Mouse (Mus musculus) CH12.LX (cell line): Measurements from ENCODE around the gene Gm17018. TPM values are rescaled to one million over a fixed set of nuclear protein-coding genes. Genes with fewer than 3 reads are reported as not detected.

ENCODE experiments used
- DNase-seq: peaks from one replicate; pipeline ENCODE4 v3.0.0-alpha.2; 2013; ENCODE audit errors: extremely low read depth
- H3K27ac ChIP-seq: 2 replicates; pipeline ENCODE4 v1.5.1; 2012; ENCODE audit warnings: low read depth, mild to moderate bottlenecking, control low read depth, moderate library complexity; ENCODE audit not compliant: insufficient read depth
- H3K27me3 ChIP-seq: replicated peaks from 2 replicates; pipeline ENCODE3; 2012; ENCODE audit warnings: inconsistent platforms
- H3K36me3 ChIP-seq, 2 experiments: replicated peaks in 1 of 2; 2 replicates each; pipeline versions ENCODE3 to v1.6.1; 2012; ENCODE audit warnings: inconsistent platforms in 1 of 2, low read length in 1 of 2, mild to moderate bottlenecking in 1 of 2, mixed read lengths in 1 of 2, moderate library complexity in 1 of 2; ENCODE audit not compliant: control insufficient read depth in 1 of 2, insufficient read depth in 1 of 2
- H3K4me1 ChIP-seq, 2 experiments: 2 replicates each; pipeline ENCODE4 v1.6.1; 2012; ENCODE audit warnings: inconsistent platforms in 1 of 2, moderate library complexity in 1 of 2; ENCODE audit not compliant: insufficient read depth in 2 of 2, control insufficient read depth in 1 of 2
- H3K4me2 ChIP-seq: 2 replicates; pipeline ENCODE4 v1.6.1; 2012; ENCODE audit warnings: low read depth, mild to moderate bottlenecking, control low read depth; ENCODE audit not compliant: poor library complexity, insufficient read depth, severe bottlenecking
- H3K4me3 ChIP-seq, 3 experiments: fragments of 150-350 bp in 1 of 3; sonication (generic) in 1 of 3; replicated peaks in 1 of 3; 2 replicates each; pipeline versions ENCODE3 to v1.5.1; 2011 to 2012; ENCODE audit warnings: low read depth in 2 of 3, low read length in 2 of 3, mild to moderate bottlenecking in 2 of 3, moderate library complexity in 2 of 3, control low read depth in 1 of 3, improper control_type of control experiment in 1 of 3, inconsistent platforms in 1 of 3, mixed read lengths in 1 of 3; ENCODE audit not compliant: poor library complexity in 1 of 3
- H3K79me2 ChIP-seq: replicated peaks from 2 replicates; pipeline ENCODE4 v1.6.1; 2012; ENCODE audit warnings: mild to moderate bottlenecking, moderate library complexity; ENCODE audit not compliant: control insufficient read depth, poor library complexity, insufficient read depth, severe bottlenecking; ENCODE audit errors: extremely low read depth
- H3K9ac ChIP-seq: 2 replicates; pipeline ENCODE4 v1.6.1; 2012; ENCODE audit warnings: low read depth, mild to moderate bottlenecking, control low read depth, moderate library complexity; ENCODE audit not compliant: insufficient read depth
- H3K9me3 ChIP-seq: replicated peaks from 2 replicates; pipeline ENCODE3; 2012; ENCODE audit warnings: low read length, inconsistent platforms, mixed read lengths
- BHLHE40 ChIP-seq: IDR thresholded peaks from 2 replicates; pipeline ENCODE4 v1.6.1; 2011; ENCODE audit warnings: mild to moderate bottlenecking, low read depth, low read length, improper control_type of control experiment
- CHD1 ChIP-seq: IDR thresholded peaks from 2 replicates; pipeline ENCODE4 v1.6.1; 2012; ENCODE audit warnings: low read depth, low read length, improper control_type of control experiment, inconsistent platforms
- CHD2 ChIP-seq: IDR thresholded peaks from 2 replicates; pipeline ENCODE4 v1.6.1; 2011; ENCODE audit warnings: low read length, improper control_type of control experiment
- CTCF ChIP-seq, 2 experiments: IDR thresholded peaks in 1 of 2; conservative IDR thresholded peaks in 1 of 2; 2 replicates each; pipeline ENCODE4 v1.5.1; 2011 to 2012; ENCODE audit warnings: low read depth in 2 of 2, low read length in 2 of 2, improper control_type of control experiment in 1 of 2, inconsistent platforms in 1 of 2, mild to moderate bottlenecking in 1 of 2, moderate library complexity in 1 of 2
- ELF1 ChIP-seq: IDR thresholded peaks from 2 replicates; pipeline ENCODE4 v1.6.1; 2014; ENCODE audit warnings: low read depth, mild to moderate bottlenecking, inconsistent platforms, low read length, improper control_type of control experiment
- EP300 ChIP-seq: IDR thresholded peaks from 2 replicates; pipeline ENCODE4 v1.6.1; 2011; ENCODE audit warnings: low read length, improper control_type of control experiment
- KAT2A ChIP-seq: IDR thresholded peaks from 2 replicates; pipeline ENCODE4 v1.6.1; 2012; ENCODE audit warnings: low read length, improper control_type of control experiment, inconsistent platforms; ENCODE audit not compliant: insufficient replicate concordance
- MAX ChIP-seq: IDR thresholded peaks from 2 replicates; pipeline ENCODE4 v1.6.1; 2011; ENCODE audit warnings: low read length, improper control_type of control experiment
- MAZ ChIP-seq: IDR thresholded peaks from 2 replicates; pipeline ENCODE4 v1.6.1; 2012; ENCODE audit warnings: low read depth, mild to moderate bottlenecking, inconsistent platforms, low read length, improper control_type of control experiment, moderate library complexity
- MXI1 ChIP-seq: IDR thresholded peaks from 2 replicates; pipeline ENCODE4 v1.6.1; 2011; ENCODE audit warnings: mild to moderate bottlenecking, low read depth, low read length, improper control_type of control experiment
- NELFE ChIP-seq: IDR thresholded peaks from 2 replicates; pipeline ENCODE4 v1.6.1; 2011; ENCODE audit warnings: low read depth, low read length, improper control_type of control experiment
- NRF1 ChIP-seq: IDR thresholded peaks from 2 replicates; pipeline ENCODE4 v1.6.1; 2014; ENCODE audit warnings: low read depth, mild to moderate bottlenecking, inconsistent platforms, low read length, improper control_type of control experiment, moderate library complexity
- PAX5 ChIP-seq: IDR thresholded peaks from 2 replicates; pipeline ENCODE4 v1.6.1; 2012; ENCODE audit warnings: low read length, inconsistent platforms, mixed read lengths
- SMC3 ChIP-seq: IDR thresholded peaks from 2 replicates; pipeline ENCODE4 v1.6.1; 2011; ENCODE audit warnings: low read depth, low read length, improper control_type of control experiment
- TBP ChIP-seq: conservative IDR thresholded peaks from 2 replicates; pipeline ENCODE4 v1.6.1; 2011; ENCODE audit warnings: low read depth, low read length, improper control_type of control experiment
- TCF12 ChIP-seq: IDR thresholded peaks from 2 replicates; pipeline ENCODE4 v1.6.1; 2014; ENCODE audit warnings: low read depth, mild to moderate bottlenecking, inconsistent platforms, low read length, improper control_type of control experiment
- ZC3H11A ChIP-seq: IDR thresholded peaks from 2 replicates; pipeline ENCODE4 v1.6.1; 2012; ENCODE audit warnings: low read depth, mild to moderate bottlenecking, inconsistent platforms, low read length, improper control_type of control experiment
- ZKSCAN1 ChIP-seq: IDR thresholded peaks from 2 replicates; pipeline ENCODE4 v1.6.1; 2012; ENCODE audit warnings: low read depth, inconsistent platforms, low read length, improper control_type of control experiment, borderline replicate concordance
- dilution Hi-C: fragments of 300-500 bp; cut with MboI; formaldehyde crosslinking; loops from 2 replicates; pipeline ENCODE4 v1.14.3; 2020; ENCODE audit warnings: low sequenced_read_pairs; ENCODE audit not compliant: extremely low pct_unique_long_range_greater_than_20kb, extremely low pct_ligation_motif_present
- in situ Hi-C: fragments of 300-500 bp; cut with MboI; formaldehyde crosslinking; loops from 3 replicates; pipeline ENCODE4 v1.14.3; 2019; ENCODE audit warnings: low sequenced_read_pairs, low pct_ligation_motif_present, low pct_unique_long_range_greater_than_20kb, mixed read lengths
- polyA plus RNA-seq: library from polyadenylated mRNA; unstranded; fragments of >175 nt; gene quantifications from 2 replicates; pipeline ENCODE4 v1.2.1, GENCODE M21; 2012; ENCODE audit warnings: low read depth; ENCODE audit not compliant: insufficient read length
- total RNA-seq, 2 experiments: library from RNA; depleted of rRNA; stranded (reverse); fragments of 300-350 nt in 1 of 2; fragments of >200 nt in 1 of 2; gene quantifications; 2 replicates each; pipeline ENCODE4 v1.2.3; 2012 to 2014

Gm17018 gene
- total and polyA plus RNA-seq, 3 experiments = 18.5 to 40.4 (median 34.4) TPM

GRCm38 (mm10) chr19:45602606-45603005 lies 42.2 kb downstream of the Gm17018 start:
- Histone ChIP-seq H3K27me3 (no peaks in the 10 kb centered on the region), H3K4me1 (no peaks in the 10 kb centered on the region), H3K4me2 (no peak overlapping the region), H3K79me2 (no peaks in the 10 kb centered on the region), H3K36me3 (peaks cover 0 to 11% of the 10 kb centered on the region in 2 experiments), H3K27ac (no peak overlapping the region), H3K9me3 (no peaks in the 10 kb centered on the region), H3K4me3 (no peak overlapping the region), H3K9ac (no peak overlapping the region)
- dilution Hi-C loops = no loop called here
- in situ Hi-C loops = no loop called here
- TF ChIP-seq BHLHE40 (no peak), MXI1 (no peak), TBP (no peak)
- no peak for DNase-seq

DNA sequence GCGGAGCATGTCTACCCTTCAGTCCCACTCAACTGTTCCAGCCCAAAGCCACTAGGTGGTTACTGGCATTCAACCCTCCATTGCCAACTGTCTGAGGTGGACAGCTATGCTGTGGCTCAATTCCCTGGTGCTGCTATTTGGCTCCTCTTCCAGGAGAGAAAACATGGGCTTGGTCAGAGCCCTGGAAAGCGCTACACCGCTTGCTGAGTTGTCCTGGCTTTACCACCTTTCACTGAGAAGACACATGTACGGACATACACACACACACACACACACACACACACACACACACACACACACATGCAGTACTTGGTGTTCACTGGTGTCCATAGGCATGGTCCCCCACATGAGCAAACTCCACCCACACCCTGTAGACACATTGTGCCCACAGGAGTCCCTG lies 46.3 kb downstream of the Gm17018 start:
- in situ Hi-C loops (no loop called here), dilution Hi-C loops (no loop called here)
- no peak for DNase-seq
- H3K79me2 ChIP-seq = no peaks in the 10 kb centered on the region
- H3K4me1 ChIP-seq = no peaks in the 10 kb centered on the region
- H3K27ac ChIP-seq = no peak overlapping the region
- peaks cover 0 to 12% of the 10 kb centered on the region in 2 experiments for H3K36me3 ChIP-seq
- H3K9me3 ChIP-seq = no peaks in the 10 kb centered on the region
- H3K27me3 ChIP-seq = no peaks in the 10 kb centered on the region
- H3K4me2 ChIP-seq = no peak overlapping the region
- H3K9ac ChIP-seq = no peak overlapping the region
- no peak overlapping the region for H3K4me3 ChIP-seq
- TF ChIP-seq EP300 = no peak
- no peak for TF ChIP-seq TCF12
- TF ChIP-seq NELFE = no peak
- TF ChIP-seq NRF1 = no peak
- no peak for TF ChIP-seq CHD2
- no peak for TF ChIP-seq ZKSCAN1
- no peak for TF ChIP-seq MAZ
- no peak for TF ChIP-seq CTCF (conservative IDR thresholded peaks at IDR 0.05 in 1 of 2, IDR thresholded peaks at IDR 0.05 in 1 of 2; ENCODE audit: low read depth in 2 of 2, low read length in 2 of 2)
- no peak for TF ChIP-seq BHLHE40
- no peak for TF ChIP-seq ZC3H11A
- no peak for TF ChIP-seq CHD1

DNA sequence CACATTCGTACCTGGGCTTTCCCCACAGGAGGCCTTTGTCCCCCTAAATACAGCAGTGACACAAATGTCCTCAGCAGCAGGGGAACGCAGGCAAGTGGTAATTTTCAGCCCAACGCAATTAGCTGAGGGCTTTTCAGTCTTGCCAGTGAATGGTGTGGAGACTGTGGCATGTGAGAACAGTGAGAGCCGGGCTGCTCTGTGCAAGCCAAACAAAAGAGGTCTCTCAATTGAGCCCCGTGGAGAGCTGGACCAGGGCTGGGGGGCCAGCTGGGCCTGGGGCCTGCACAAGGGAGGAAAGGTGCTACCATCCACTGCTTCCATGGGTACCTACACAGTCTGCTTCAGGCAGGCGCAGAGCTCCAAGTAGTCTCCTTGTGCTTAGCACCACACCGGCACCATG lies 47.1 kb downstream of the Gm17018 start:
- Histone ChIP-seq H3K4me2 (no peak overlapping the region), H3K9ac (no peak overlapping the region), H3K9me3 (no peaks in the 10 kb centered on the region), H3K4me1 (no peaks in the 10 kb centered on the region), H3K4me3 (no peak overlapping the region), H3K27ac (no peak overlapping the region), H3K36me3 (peaks cover 0 to 7% of the 10 kb centered on the region in 2 experiments), H3K79me2 (no peaks in the 10 kb centered on the region), H3K27me3 (no peaks in the 10 kb centered on the region)
- in situ Hi-C loops = no loop called here
- DNase-seq = no peak
- dilution Hi-C loops = no loop called here
- TF ChIP-seq MXI1 (no peak), MAX (no peak), CHD2 (no peak), PAX5 (no peak), BHLHE40 (no peak), TBP (no peak), ELF1 (no peak), CTCF (conservative IDR thresholded peaks at IDR 0.05 in 1 of 2, IDR thresholded peaks at IDR 0.05 in 1 of 2; ENCODE audit: low read depth in 2 of 2, low read length in 2 of 2) (no peak), SMC3 (no peak), NELFE (no peak), KAT2A (no peak)
